Comparison of ENCODE assay signal across 10 mouse cellular contexts in the genomic region with DNA sequence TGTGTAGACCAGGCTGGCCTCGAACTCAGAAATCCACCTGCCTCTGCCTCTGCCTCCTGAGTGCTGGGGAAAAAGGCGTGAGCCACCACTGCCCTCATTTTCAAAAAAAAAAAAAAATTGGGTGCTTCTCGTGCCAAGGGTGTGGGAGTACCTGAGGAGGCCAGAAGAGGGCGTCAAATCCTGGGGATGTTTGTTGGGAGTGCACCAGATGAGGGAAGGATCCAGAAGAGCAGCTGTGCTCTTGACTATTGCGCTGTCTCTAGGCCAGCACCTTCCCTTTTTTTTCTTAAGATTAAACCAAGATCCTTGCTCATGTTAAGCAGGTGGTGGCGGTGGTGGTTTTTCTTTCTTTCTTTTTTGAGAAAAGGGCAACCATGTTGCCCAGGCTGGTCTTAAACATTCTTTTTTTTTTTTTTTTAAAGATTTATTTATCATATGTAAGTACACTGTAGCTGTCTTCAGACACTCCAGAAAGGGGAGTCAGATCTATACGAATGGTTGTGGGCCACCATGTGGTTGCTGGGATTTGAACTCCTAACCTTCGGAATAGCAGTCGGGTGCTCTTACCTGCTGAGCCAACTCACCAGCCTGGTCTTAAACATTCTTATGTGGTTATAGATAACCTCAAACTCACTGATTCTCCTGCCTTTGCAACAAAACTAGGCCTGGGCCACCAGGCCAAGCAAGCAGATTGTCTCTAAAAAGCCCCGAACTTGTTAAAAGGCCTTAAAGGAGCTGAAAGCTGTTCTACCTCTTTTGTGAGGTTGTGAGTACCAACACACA. TPM values are rescaled to one million over a fixed set of nuclear protein-coding genes. Genes with fewer than 3 reads are reported as not detected.
DNase-seq lines count a peak whose midpoint lies in the region; ATAC-seq and TF ChIP-seq lines count a peak whose summit lies in the region.
"Had no signal": no experiment of that assay in that cellular context is flagged by ENCODE, and none has a peak within 500 bp of the region (broad histone marks: within the 10 kb centered on the region; RNA-seq: fewer than 3 reads in every experiment).

No protein-coding gene starts in this region.

- no peak for ATAC-seq in midbrain, postnatal 0 days (ENCODE audit: low FRiP score)
- peak; percentile 10 to 12; a peak in 1 of 4 replicates for ATAC-seq in hematopoietic stem cell, adult 5-6 weeks (replicated peaks in 1 of 2; ENCODE audit: insufficient read depth in 1 of 2, low FRiP score in 2 of 2, low TSS enrichment in 1 of 2, low read depth in 1 of 2, poor library complexity in 2 of 2, severe bottlenecking in 2 of 2)
- ATAC-seq: Patski had no signal

- 0 out of 2 replicates have a peak, but pooled peaks cover 2% of the 10 kb centered on the region for H3K36me3 ChIP-seq in midbrain, postnatal 0 days (ENCODE audit: insufficient read depth, low read length)
- H3K36me3 ChIP-seq in midbrain, embryonic 10.5 days, result 0 out of 2 replicates have a peak, but pooled peaks cover 5% of the 10 kb centered on the region
- H3K36me3 ChIP-seq: neural tube, embryonic 12.5 days had no signal

- whole genome bisulfite sequencing in cerebellum, adult 2 months, result 71% methylated on average over 10 of the region's 10 CpGs
- 79% methylated on average over 10 of the region's 10 CpGs for WGBS in midbrain, postnatal 0 days
- WGBS in midbrain, embryonic 10.5 days, result 81% methylated on average over 10 of the region's 10 CpGs

- H3K4me1 ChIP-seq in cerebellum, adult 2 months (ENCODE audit: control insufficient read depth, insufficient read depth, low read length), result peaks cover 2% of the 10 kb centered on the region; the same call in 1 of the 2 replicates
- peaks cover 3% of the 10 kb centered on the region; the same call in 1 of the 2 replicates for H3K4me1 ChIP-seq in midbrain, postnatal 0 days (ENCODE audit: insufficient read depth, low read length)
- peaks cover 31% of the 10 kb centered on the region for H3K4me1 ChIP-seq in midbrain, embryonic 10.5 days

- no peak overlapping the region for H3K4me3 ChIP-seq in cerebellum, adult 2 months (replicated peaks; ENCODE audit: insufficient read depth, low read depth, low read length)
- H3K4me3 ChIP-seq in midbrain, postnatal 0 days (ENCODE audit: low read depth, low read length), result no peak overlapping the region
- no peak overlapping the region for H3K4me3 ChIP-seq in midbrain, embryonic 10.5 days
- H3K4me3 ChIP-seq: neural tube, embryonic 12.5 days had no signal

- H3K27ac ChIP-seq in cerebellum, adult 2 months (ENCODE audit: insufficient read depth, low read length), result no peak overlapping the region
- no peak overlapping the region for H3K27ac ChIP-seq in midbrain, postnatal 0 days (ENCODE audit: low read depth, low read length)
- H3K27ac ChIP-seq in midbrain, embryonic 10.5 days (replicated peaks), result no peak overlapping the region
- H3K27ac ChIP-seq: neural tube, embryonic 12.5 days had no signal

- no peaks in the 10 kb centered on the region for H3K27me3 ChIP-seq in cerebellum, adult 2 months (ENCODE audit: control insufficient read depth, insufficient read depth, low read length)
- H3K27me3 ChIP-seq in midbrain, postnatal 0 days (ENCODE audit: insufficient read depth, low read length), result no peaks in the 10 kb centered on the region
- peaks cover 5% of the 10 kb centered on the region for H3K27me3 ChIP-seq in midbrain, embryonic 10.5 days (ENCODE audit: low read depth, poor library complexity, severe bottlenecking)
- H3K27me3 ChIP-seq: neural tube, embryonic 12.5 days; Patski had no signal

- no peak overlapping the region for H3K4me2 ChIP-seq in midbrain, postnatal 0 days (ENCODE audit: low read depth, low read length, poor library complexity, severe bottlenecking)
- H3K4me2 ChIP-seq: neural tube, embryonic 12.5 days had no signal

- H3K9ac ChIP-seq in midbrain, postnatal 0 days (replicated peaks; ENCODE audit: low read length, poor library complexity, severe bottlenecking), result no peak overlapping the region
- H3K9ac ChIP-seq: neural tube, embryonic 12.5 days had no signal

- TF ChIP-seq POLR2A in cerebellum, adult 2 months (IDR thresholded peaks at IDR 0.05; ENCODE audit: borderline replicate concordance, insufficient read depth, low read length), result no peak

- no peaks in the 10 kb centered on the region for H3K9me3 ChIP-seq in midbrain, postnatal 0 days (ENCODE audit: low read length)
- H3K9me3 ChIP-seq in midbrain, embryonic 10.5 days (replicated peaks), result no peaks in the 10 kb centered on the region
- H3K9me3 ChIP-seq: neural tube, embryonic 12.5 days had no signal

- peak in 1 of 2 experiments; percentile 31 for DNase-seq in cerebellum, adult 2 months
- no peak for DNase-seq in cerebellum, adult 8-10 months
- peak; percentile 19 for DNase-seq in midbrain, postnatal 0 days (ENCODE audit: low spot score)
- no peak for DNase-seq in midbrain, embryonic 10.5 days (ENCODE audit: low spot score)
- peak; percentile 47 to 81 for DNase-seq in cerebellum, postnatal 14 days
- DNase-seq in mesoderm, embryonic 11.5 days (ENCODE audit: low read depth, low spot score), result peak; percentile 62
- no peak for DNase-seq in urinary bladder, adult 2 months (ENCODE audit: low spot score)

- peak; percentile 40; the same call in 1 of the 2 replicates for TF ChIP-seq CTCF in cerebellum, adult 2 months (IDR thresholded peaks at IDR 0.05; ENCODE audit: borderline replicate concordance, insufficient read depth, low read depth, low read length)
- peak; percentile 54 for TF ChIP-seq CTCF in midbrain, postnatal 0 days (IDR thresholded peaks at IDR 0.05)

RNA-seq across cellular contexts. Expression of gene Noct, which starts 4.0 kb away (rescaled TPM):
- polyA plus RNA-seq in cerebellum, adult 2 months (2012; rRNA removed), result 27.8 and 31.3 TPM in 2 replicates
- 50.0 and 51.7 TPM in 2 replicates for total RNA-seq in midbrain, postnatal 0 days (2014; rRNA removed)
- polyA plus RNA-seq in midbrain, postnatal 0 days (2015; fragmentation: Nextera tagmentation; extraction: Ambion mirVana), result 36.1 and 36.7 TPM in 2 replicates
- 9.3 and 9.8 TPM in 2 replicates for polyA plus RNA-seq in midbrain, embryonic 10.5 days (2016; fragmentation: Nextera tagmentation; extraction: Ambion mirVana)
- total RNA-seq in hematopoietic stem cell, adult 5-6 weeks (2017), result 2.5 and 3.9 TPM in 2 replicates
- 10.7 and 12.5 TPM in 2 replicates for polyA plus RNA-seq in urinary bladder, adult 2 months (2012; rRNA removed)

Comparison
In these comparisons a context has a peak if more than half of its experiments do, and no peak if none do; other contexts are left out.
1. DNase-seq: peak in midbrain, postnatal 0 days (single experiment), cerebellum, postnatal 14 days (2 of 2) and mesoderm, embryonic 11.5 days (single experiment); none in cerebellum, adult 8-10 months (single experiment), midbrain, embryonic 10.5 days (single experiment) and urinary bladder, adult 2 months (single experiment).